Mouse (Mus musculus): ENCODE results near the gene Gm21988. TPM values are rescaled to one million over a fixed set of nuclear protein-coding genes. Genes with fewer than 3 reads are reported as not detected.

Gene Gm21988
- polyA plus RNA-seq, 1 experiment from 2014 or later = 9.3 TPM

GRCm38 (mm10) chr11:70247136-70247845, 7.7 kb upstream of the Gm21988 start:
- peaks cover 16% of the 10 kb centered on the region; the same call in 1 of the 2 replicates for H3K27me3 ChIP-seq (ENCODE audit: control insufficient read depth, insufficient read depth, low read length)
- H3K27ac ChIP-seq (ENCODE audit: low read depth, low read length) = no peak overlapping the region
- no peak for ATAC-seq (replicated peaks; ENCODE audit: insufficient number of reproducible peaks, low FRiP score, low TSS enrichment)
- WGBS (ENCODE audit: insufficient replicate concordance) = 47% methylated on average over 9 of the region's 9 CpGs
- H3K4me3 ChIP-seq (ENCODE audit: low read depth, low read length) = no peak overlapping the region
- H3K4me1 ChIP-seq (ENCODE audit: control insufficient read depth, insufficient read depth, low read length) = no peaks in the 10 kb centered on the region
- H3K9ac ChIP-seq (ENCODE audit: low read depth, low read length) = no peak overlapping the region
- no peaks in the 10 kb centered on the region for H3K36me3 ChIP-seq (ENCODE audit: control insufficient read depth, insufficient read depth, low read length)
- no peaks in the 10 kb centered on the region for H3K9me3 ChIP-seq (replicated peaks; ENCODE audit: control insufficient read depth, low read length)
- H3K4me2 ChIP-seq = no peak overlapping the region

GRCm38 (mm10) chr11:70242591-70242990, 3.0 kb upstream of the Gm21988 start:
- Histone ChIP-seq H3K4me2 (no peak overlapping the region), H3K4me3 (ENCODE audit: low read depth, low read length) (no peak overlapping the region), H3K36me3 (ENCODE audit: control insufficient read depth, insufficient read depth, low read length) (no peaks in the 10 kb centered on the region), H3K9me3 (replicated peaks; ENCODE audit: control insufficient read depth, low read length) (no peaks in the 10 kb centered on the region), H3K27ac (ENCODE audit: low read depth, low read length) (no peak overlapping the region), H3K4me1 (ENCODE audit: control insufficient read depth, insufficient read depth, low read length) (peaks cover 15% of the 10 kb centered on the region; the same call in 1 of the 2 replicates), H3K9ac (ENCODE audit: low read depth, low read length) (no peak overlapping the region), H3K27me3 (ENCODE audit: control insufficient read depth, insufficient read depth, low read length) (peaks cover 10% of the 10 kb centered on the region; the same call in 1 of the 2 replicates)
- 66% methylated on average over 11 of the region's 11 CpGs for WGBS (ENCODE audit: insufficient replicate concordance)
- no peak for ATAC-seq (replicated peaks; ENCODE audit: insufficient number of reproducible peaks, low FRiP score, low TSS enrichment)

GRCm38 (mm10) chr11:70238591-70239440, 814 bp downstream of the Gm21988 start:
- H3K9me3 ChIP-seq (replicated peaks; ENCODE audit: control insufficient read depth, low read length) = no peaks in the 10 kb centered on the region
- H3K4me2 ChIP-seq = peak overlapping the region; percentile 94
- H3K4me3 ChIP-seq (ENCODE audit: low read depth, low read length) = peak overlapping the region; percentile 77
- ATAC-seq (replicated peaks; ENCODE audit: insufficient number of reproducible peaks, low FRiP score, low TSS enrichment) = no peak
- H3K27me3 ChIP-seq (ENCODE audit: control insufficient read depth, insufficient read depth, low read length) = no peaks in the 10 kb centered on the region
- 11% methylated on average over 23 of the region's 23 CpGs for WGBS (ENCODE audit: insufficient replicate concordance)
- peaks cover 27% of the 10 kb centered on the region for H3K4me1 ChIP-seq (ENCODE audit: control insufficient read depth, insufficient read depth, low read length)
- H3K9ac ChIP-seq (ENCODE audit: low read depth, low read length) = peak overlapping the region; percentile 93
- H3K27ac ChIP-seq (ENCODE audit: low read depth, low read length) = peak overlapping the region; percentile 96
- H3K36me3 ChIP-seq (ENCODE audit: control insufficient read depth, insufficient read depth, low read length) = 0 out of 2 replicates have a peak, but pooled peaks cover 2% of the 10 kb centered on the region

GRCm38 (mm10) chr11:70237457-70238167, 2.0 kb downstream of the Gm21988 start, which contains the start of gene 0610010K14Rik:
0610010K14Rik (minus strand) TSS chr11:70237914.
- ATAC-seq (replicated peaks; ENCODE audit: insufficient number of reproducible peaks, low FRiP score, low TSS enrichment) = peak; percentile 89
- Histone ChIP-seq H3K36me3 (ENCODE audit: control insufficient read depth, insufficient read depth, low read length) (0 out of 2 replicates have a peak, but pooled peaks cover 2% of the 10 kb centered on the region), H3K4me3 (ENCODE audit: low read depth, low read length) (peak within 1 kb of the TSS; percentile 77), H3K27me3 (ENCODE audit: control insufficient read depth, insufficient read depth, low read length) (no peaks in the 10 kb centered on the region), H3K4me1 (ENCODE audit: control insufficient read depth, insufficient read depth, low read length) (peaks cover 33% of the 10 kb centered on the region), H3K27ac (ENCODE audit: low read depth, low read length) (peak within 1 kb of the TSS; percentile 96), H3K9ac (ENCODE audit: low read depth, low read length) (peak within 1 kb of the TSS; percentile 93), H3K9me3 (replicated peaks; ENCODE audit: control insufficient read depth, low read length) (no peaks in the 10 kb centered on the region), H3K4me2 (peak within 1 kb of the TSS; percentile 94)
- under 1% methylated on average over 47 of the region's 70 CpGs for WGBS (ENCODE audit: insufficient replicate concordance)

- Histone ChIP-seq H3K4me2 (peak overlapping the region; percentile 94), H3K9me3 (replicated peaks; ENCODE audit: control insufficient read depth, low read length) (no peaks in the 10 kb centered on the region), H3K4me1 (ENCODE audit: control insufficient read depth, insufficient read depth, low read length) (peaks cover 34% of the 10 kb centered on the region), H3K9ac (ENCODE audit: low read depth, low read length) (peak overlapping the region; percentile 93), H3K27ac (ENCODE audit: low read depth, low read length) (peak overlapping the region; percentile 96), H3K36me3 (ENCODE audit: control insufficient read depth, insufficient read depth, low read length) (0 out of 2 replicates have a peak, but pooled peaks cover 2% of the 10 kb centered on the region), H3K27me3 (ENCODE audit: control insufficient read depth, insufficient read depth, low read length) (no peaks in the 10 kb centered on the region), H3K4me3 (ENCODE audit: low read depth, low read length) (peak overlapping the region; percentile 77)
- 4% methylated on average over 7 of the region's 7 CpGs for WGBS (ENCODE audit: insufficient replicate concordance)
- no peak for ATAC-seq (replicated peaks; ENCODE audit: insufficient number of reproducible peaks, low FRiP score, low TSS enrichment)
Observed at GRCm38 (mm10) chr11:70236717-70237116, 2.9 kb downstream of the Gm21988 start.

GRCm38 (mm10) chr11:70235254-70235900, 4.3 kb downstream of the Gm21988 start:
- H3K4me1 ChIP-seq (ENCODE audit: control insufficient read depth, insufficient read depth, low read length) = peaks cover 36% of the 10 kb centered on the region
- no peak for ATAC-seq (replicated peaks; ENCODE audit: insufficient number of reproducible peaks, low FRiP score, low TSS enrichment)
- no peak overlapping the region for H3K4me3 ChIP-seq (ENCODE audit: low read depth, low read length)
- WGBS (ENCODE audit: insufficient replicate concordance) = 95% methylated on average over 12 of the region's 12 CpGs
- no peak overlapping the region for H3K4me2 ChIP-seq
- no peak overlapping the region for H3K9ac ChIP-seq (ENCODE audit: low read depth, low read length)
- no peak overlapping the region for H3K27ac ChIP-seq (ENCODE audit: low read depth, low read length)
- H3K36me3 ChIP-seq (ENCODE audit: control insufficient read depth, insufficient read depth, low read length) = 0 out of 2 replicates have a peak, but pooled peaks cover 2% of the 10 kb centered on the region
- peaks cover 2% of the 10 kb centered on the region; the same call in 1 of the 2 replicates for H3K27me3 ChIP-seq (ENCODE audit: control insufficient read depth, insufficient read depth, low read length)
- no peaks in the 10 kb centered on the region for H3K9me3 ChIP-seq (replicated peaks; ENCODE audit: control insufficient read depth, low read length)

GRCm38 (mm10) chr11:70234497-70234896, 5.1 kb downstream of the Gm21988 start:
- Histone ChIP-seq H3K4me3 (ENCODE audit: low read depth, low read length) (no peak overlapping the region), H3K4me2 (no peak overlapping the region), H3K27ac (ENCODE audit: low read depth, low read length) (no peak overlapping the region), H3K9ac (ENCODE audit: low read depth, low read length) (no peak overlapping the region), H3K9me3 (replicated peaks; ENCODE audit: control insufficient read depth, low read length) (no peaks in the 10 kb centered on the region), H3K36me3 (ENCODE audit: control insufficient read depth, insufficient read depth, low read length) (0 out of 2 replicates have a peak, but pooled peaks cover 2% of the 10 kb centered on the region), H3K4me1 (ENCODE audit: control insufficient read depth, insufficient read depth, low read length) (peaks cover 37% of the 10 kb centered on the region), H3K27me3 (ENCODE audit: control insufficient read depth, insufficient read depth, low read length) (peaks cover 11% of the 10 kb centered on the region)
- 84% methylated on average over 8 of the region's 8 CpGs for WGBS (ENCODE audit: insufficient replicate concordance)
- ATAC-seq (replicated peaks; ENCODE audit: insufficient number of reproducible peaks, low FRiP score, low TSS enrichment) = no peak

All from heart, embryonic 11.5 days (tissue).